Mouse (Mus musculus) brown adipose tissue, adult 24 weeks (tissue): ENCODE data around the gene Rd3. TPM values are rescaled to one million over a fixed set of nuclear protein-coding genes. Genes with fewer than 3 reads are reported as not detected.

ENCODE experiments used
- H3K27ac ChIP-seq: fragments of 200-500 bp; replicated peaks from 2 replicates; pipeline ENCODE4 v1.5.1; 2012; ENCODE audit warnings: low read depth, mild to moderate bottlenecking, low read length
- H3K4me1 ChIP-seq: fragments of 200-500 bp; 2 replicates; pipeline ENCODE4 v1.6.1; 2012; ENCODE audit warnings: low read length, mixed read lengths; ENCODE audit not compliant: control insufficient read depth, insufficient read depth, insufficient read length
- H3K4me3 ChIP-seq: fragments of 200-500 bp; 2 replicates; pipeline ENCODE4 v1.5.1; 2012; ENCODE audit warnings: low read depth, mild to moderate bottlenecking, low read length, moderate library complexity; ENCODE audit not compliant: insufficient read depth
- polyA plus RNA-seq: library from polyadenylated mRNA; stranded (reverse); fragments of >200 nt; gene quantifications from 2 replicates; pipeline ENCODE4 v1.2.4, GENCODE M21; 2012; ENCODE audit not compliant: missing spikeins, insufficient read depth, insufficient read length

The Rd3 gene
- polyA plus RNA-seq, 1 experiment, result not detected

DNA sequence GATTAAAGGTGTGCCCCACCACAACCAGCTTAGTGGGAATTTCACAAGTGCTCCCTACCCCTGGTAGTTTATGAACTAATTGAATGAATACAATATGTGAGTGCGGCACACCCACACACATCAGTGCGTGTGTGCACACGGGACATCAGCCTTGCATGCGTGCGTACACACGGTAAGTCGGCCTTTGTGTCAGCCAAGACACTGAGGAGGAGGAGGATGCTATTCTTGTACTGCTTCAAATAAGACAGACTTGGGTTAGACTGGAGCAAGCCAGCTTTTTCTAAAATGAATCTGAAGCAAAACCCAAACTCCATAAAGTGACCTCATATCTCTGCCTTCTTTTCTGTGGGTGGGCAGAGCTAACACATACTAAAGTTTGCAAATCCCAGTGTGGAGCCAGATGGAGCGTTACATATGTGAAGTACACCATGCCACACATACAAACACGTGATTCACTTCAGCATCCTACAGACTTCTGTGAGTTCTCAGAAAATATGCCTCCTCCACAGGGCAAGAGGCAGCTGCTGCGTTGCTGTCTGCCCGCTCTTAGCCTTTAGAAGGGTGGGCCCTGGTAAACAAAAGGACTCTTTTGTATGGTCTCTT, 24.3 kb upstream of the Rd3 start:
- Histone ChIP-seq H3K4me3 (no peak overlapping the region), H3K4me1 (peaks cover 19% of the 10 kb centered on the region), H3K27ac (no peak overlapping the region)

DNA sequence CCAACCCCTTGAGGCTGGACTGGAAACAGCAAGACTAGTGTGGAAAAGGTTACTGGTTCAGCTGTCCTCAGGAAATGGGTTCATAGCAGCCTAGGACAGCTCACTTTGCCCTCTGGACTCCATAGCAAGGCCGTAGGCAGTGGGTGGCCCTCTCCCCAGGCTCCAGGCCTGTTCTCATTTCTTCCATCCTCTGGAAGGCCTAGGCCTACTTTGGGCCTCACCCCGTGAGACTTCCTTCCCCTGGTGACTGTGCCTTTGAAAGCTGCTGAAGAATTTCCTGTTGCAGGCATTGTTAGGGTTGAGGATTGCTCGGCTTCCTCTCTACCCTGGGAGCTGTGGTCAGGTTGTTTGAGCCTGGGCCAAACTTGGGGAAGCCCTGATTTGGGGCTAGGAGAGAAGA, 22.1 kb upstream of the Rd3 start:
- Histone ChIP-seq H3K4me3 (no peak overlapping the region), H3K27ac (peak overlapping the region; percentile 99)

DNA sequence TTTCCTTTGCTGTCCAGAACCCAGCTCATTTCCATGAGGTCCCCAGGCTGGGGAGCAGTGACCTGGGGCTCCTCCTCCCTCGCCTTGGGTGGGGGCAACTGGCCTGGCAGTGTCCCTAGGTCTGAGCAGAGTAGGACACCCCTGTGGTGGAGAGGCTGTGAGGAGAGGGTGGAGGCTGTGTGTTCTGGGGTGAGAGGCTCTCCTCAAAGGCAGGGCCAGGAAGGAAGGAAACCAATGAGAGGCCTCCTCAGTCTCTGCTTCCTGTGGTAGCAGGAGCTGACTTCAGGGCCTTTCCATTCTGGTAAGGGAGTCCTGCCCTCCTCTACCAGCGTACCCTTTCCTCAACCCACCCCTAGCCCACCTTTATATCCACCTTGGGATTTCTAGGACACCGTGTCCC, 20.9 kb upstream of the Rd3 start:
- peak overlapping the region; percentile 93 for H3K27ac ChIP-seq
- peaks cover 18% of the 10 kb centered on the region for H3K4me1 ChIP-seq
- H3K4me3 ChIP-seq, result peak overlapping the region; percentile 42

More for the DNA sequence above, 22.1 kb upstream of the Rd3 start:
- H3K4me1 ChIP-seq, result peaks cover 19% of the 10 kb centered on the region

DNA sequence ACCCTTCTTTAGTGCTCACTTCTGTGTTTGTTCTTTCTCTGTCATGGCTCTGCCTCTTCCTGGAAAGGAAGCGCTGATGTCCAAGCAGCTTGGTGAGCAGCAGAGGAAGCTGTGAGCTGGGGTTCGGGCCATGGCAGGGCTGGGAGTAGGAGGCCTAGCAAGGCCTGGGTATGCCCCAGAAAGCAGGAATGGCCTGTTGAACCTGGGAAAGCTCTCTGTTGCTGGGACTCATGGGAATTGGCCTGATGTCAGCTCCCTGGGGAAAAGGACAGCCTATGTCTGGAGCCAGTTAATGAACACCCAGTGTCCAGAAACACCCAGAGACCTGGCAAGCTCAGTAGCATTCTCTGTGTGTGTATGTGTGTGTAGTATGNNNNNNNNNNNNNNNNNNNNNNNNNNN, 20.3 kb upstream of the Rd3 start:
- peaks cover 18% of the 10 kb centered on the region for H3K4me1 ChIP-seq
- peak overlapping the region; percentile 93 for H3K27ac ChIP-seq
- H3K4me3 ChIP-seq, result peak overlapping the region; percentile 42

DNA sequence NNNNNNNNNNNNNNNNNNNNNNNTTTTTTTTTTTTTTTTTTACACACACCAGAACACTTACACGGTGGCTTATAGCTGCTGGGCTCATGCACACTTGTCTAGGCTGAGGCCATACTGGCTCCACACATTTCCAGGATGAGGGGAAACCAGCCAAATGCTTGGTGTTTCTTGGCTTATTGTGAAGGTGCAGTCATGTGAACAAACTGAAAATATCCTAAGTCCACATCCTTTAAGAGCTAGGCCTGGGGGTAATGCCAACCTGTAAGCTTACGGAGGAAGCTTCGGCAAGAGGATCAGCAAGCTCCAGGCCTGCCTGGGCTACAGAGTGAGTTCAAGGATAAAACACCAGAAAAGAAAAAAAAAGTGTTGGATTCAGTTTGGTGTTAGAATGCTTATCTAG, 19.8 kb upstream of the Rd3 start:
- H3K27ac ChIP-seq, result peak overlapping the region; percentile 93
- H3K4me1 ChIP-seq, result peaks cover 18% of the 10 kb centered on the region
- H3K4me3 ChIP-seq, result no peak overlapping the region

DNA sequence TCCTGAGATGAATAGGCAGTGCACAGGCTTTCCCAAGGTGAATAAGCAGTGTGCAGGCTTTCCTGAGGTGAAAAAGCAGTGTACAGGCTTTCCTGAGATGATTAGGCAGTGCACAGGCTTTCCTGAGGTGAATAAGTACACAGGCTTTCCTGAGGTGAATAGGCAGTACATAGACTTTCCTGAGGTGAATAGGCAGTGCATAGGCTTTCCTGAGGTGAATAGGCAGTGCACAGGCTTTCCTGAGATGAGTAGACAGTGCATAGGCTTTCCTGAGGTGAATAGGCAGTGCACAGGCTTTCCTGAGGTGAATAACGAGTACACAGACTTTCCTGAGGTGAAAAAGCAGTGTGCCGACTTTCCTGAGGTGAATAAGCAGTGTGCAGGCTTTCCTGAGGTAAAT, 16.2 kb upstream of the Rd3 start:
- H3K4me3 ChIP-seq, result no peak overlapping the region
- H3K27ac ChIP-seq, result no peak overlapping the region
- peaks cover 5% of the 10 kb centered on the region; the same call in 1 of the 2 replicates for H3K4me1 ChIP-seq

DNA sequence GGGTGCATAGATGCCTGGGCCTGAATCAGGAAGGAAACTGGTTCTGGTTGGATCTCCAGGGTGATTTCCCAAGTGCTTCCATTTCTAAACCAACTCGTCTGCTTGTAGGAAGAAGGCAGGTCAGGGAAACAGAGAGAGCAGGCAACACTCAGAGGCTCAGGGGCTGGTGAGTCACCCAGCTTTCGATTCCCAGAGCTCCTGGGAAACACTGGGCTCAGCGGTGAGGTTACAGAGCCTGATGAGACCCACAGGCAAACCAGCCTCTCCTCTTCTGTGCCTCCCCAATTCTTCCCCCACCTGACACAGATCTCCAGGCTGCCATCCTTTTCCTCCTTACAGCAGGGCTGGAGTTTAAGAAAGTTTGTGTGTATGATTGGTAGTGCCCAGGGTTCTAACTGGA, 13.8 kb upstream of the Rd3 start:
- Histone ChIP-seq H3K4me1 (no peaks in the 10 kb centered on the region), H3K4me3 (no peak overlapping the region), H3K27ac (no peak overlapping the region; the same call in 1 of the 2 replicates)

DNA sequence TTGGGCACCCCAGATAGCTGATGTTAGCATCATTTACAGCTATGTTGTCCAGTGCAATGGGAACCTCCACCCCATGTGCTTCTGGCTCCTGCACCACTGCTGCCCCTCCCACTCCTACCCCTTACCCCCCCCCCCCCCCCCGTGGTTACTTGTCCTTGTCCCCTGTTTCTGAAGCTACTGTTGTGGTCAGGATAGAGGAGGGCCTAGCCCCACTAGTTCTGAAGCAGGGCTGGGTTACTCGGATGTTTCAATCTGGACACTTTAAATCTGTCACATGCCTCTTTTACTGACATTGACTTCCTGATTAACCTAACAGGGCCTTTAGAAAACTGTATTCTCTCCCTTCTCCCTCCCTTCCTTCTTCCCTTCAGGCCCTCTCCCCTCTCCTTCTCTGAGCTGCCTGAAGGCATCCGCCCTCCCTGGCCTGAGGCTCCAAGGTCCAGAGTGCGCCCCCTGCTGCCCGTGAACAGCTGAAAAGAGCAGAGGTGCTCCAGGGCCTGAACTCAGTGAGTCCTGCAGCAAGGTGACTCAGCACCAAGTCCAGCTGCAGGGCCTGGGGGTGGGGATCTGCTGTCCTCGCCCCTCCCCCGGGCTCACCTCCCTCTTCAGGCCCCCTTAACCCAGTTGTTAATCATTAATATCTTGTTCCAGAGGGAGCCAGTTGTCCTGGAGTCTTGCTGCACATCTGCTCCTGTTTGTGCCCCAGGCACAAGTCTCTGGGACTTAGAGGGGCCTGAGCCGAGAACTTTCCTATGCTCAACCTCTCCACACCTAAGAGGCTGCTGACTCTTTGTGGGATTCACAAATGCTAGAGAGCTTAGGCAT, 13.0 kb upstream of the Rd3 start:
- Histone ChIP-seq H3K27ac (no peak overlapping the region), H3K4me3 (no peak overlapping the region), H3K4me1 (no peaks in the 10 kb centered on the region)

DNA sequence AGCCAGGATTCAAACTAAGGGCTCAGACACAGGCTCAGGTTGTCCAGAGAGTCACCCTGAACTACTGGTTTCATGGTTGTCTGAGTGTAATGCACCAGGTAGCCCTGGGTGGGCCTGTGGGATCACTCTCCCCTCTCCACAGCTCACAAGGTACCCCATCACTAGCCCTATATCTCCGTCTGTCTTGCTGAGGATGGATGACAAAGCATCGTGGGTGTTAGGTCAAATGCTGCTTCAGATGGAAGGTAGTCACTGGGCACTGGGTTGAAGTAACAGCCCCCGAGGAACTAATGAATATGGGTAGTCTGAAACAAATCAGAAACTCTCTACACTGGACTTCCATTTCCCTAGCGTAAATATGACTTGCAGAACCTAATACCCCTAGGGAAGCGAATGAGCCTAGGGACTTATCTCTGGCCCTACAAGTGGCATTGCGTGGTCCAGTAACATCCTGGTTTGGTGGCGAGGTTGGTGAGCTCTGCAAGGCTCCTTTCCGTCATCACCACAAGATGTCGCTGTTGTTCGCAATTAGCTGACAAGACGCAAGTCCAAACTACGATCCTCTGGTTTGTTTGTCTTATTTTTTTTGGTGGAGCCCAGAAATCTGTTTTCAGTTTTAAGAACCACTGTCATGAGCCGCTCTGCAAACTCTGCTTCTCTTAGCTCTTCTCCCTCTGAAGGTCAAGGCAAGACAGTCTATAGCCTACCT, 12.2 kb upstream of the Rd3 start:
- Histone ChIP-seq H3K4me3 (no peak overlapping the region), H3K27ac (no peak overlapping the region), H3K4me1 (no peaks in the 10 kb centered on the region)

DNA sequence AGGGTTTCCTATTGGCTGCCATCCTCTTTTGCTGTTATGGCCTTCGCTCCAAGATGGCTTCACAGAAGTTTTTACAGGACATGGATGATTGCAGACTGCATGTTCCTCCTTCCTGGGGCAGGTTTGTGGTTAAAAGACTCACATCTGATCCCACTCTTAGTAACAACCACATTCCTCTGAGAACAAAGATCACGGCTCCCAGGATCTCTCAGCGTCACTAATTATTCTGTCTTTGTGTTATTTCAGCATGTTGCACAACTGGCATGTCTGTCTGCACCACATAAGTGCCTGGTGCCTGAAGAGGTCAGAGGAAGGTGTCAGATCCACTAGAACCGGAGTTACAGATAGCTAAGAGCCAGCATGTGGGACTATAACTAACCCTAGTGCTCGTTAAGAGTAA, 7.2 kb upstream of the Rd3 start:
- H3K27ac ChIP-seq, result no peak overlapping the region
- no peaks in the 10 kb centered on the region for H3K4me1 ChIP-seq

DNA sequence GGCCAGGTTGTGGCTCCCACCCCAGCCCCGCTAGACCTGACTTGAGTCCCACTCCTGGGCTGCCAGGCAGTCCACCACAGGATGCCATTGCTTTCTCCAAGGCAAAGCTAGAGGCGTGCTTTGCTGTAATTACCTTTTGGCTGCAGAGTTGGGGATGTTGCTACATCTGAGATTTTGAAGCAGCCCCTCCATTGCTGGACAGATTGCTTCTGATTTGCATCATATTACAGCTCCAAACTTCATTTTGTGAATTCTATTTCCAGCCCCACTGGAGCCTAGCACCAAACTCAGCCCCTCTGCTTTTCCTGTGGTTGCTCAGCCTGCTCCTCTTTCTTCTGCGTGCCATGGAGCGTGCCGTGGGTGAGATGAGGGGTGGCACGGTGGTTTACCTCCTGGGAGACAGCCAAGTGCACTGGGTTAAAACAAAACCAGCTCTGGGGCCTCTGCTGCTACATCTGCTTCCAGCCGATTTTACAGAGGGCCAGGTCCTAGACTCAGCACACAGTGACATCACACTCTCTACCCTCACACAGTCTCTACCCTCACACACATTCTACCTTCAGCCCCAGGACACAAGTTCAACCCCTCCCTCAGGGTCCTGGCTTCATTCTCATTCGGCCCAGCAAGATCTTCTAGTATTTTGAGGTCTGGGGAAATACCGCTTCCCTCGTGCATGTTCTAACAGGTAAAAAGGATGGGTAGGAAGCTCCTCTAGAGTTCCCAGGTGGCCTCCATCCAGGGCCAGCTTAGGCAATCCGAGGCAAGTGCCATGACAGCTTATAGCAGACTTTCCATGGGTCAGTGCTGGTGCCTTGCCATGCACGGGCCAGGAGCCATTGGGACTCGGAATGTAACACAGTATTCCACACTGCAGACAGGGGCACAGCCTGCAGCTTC, 2.4 kb upstream of the Rd3 start:
- no peaks in the 10 kb centered on the region for H3K4me1 ChIP-seq
- no peak overlapping the region for H3K27ac ChIP-seq
- H3K4me3 ChIP-seq, result no peak overlapping the region

More for the DNA sequence above, 7.2 kb upstream of the Rd3 start:
- no peak overlapping the region for H3K4me3 ChIP-seq

DNA sequence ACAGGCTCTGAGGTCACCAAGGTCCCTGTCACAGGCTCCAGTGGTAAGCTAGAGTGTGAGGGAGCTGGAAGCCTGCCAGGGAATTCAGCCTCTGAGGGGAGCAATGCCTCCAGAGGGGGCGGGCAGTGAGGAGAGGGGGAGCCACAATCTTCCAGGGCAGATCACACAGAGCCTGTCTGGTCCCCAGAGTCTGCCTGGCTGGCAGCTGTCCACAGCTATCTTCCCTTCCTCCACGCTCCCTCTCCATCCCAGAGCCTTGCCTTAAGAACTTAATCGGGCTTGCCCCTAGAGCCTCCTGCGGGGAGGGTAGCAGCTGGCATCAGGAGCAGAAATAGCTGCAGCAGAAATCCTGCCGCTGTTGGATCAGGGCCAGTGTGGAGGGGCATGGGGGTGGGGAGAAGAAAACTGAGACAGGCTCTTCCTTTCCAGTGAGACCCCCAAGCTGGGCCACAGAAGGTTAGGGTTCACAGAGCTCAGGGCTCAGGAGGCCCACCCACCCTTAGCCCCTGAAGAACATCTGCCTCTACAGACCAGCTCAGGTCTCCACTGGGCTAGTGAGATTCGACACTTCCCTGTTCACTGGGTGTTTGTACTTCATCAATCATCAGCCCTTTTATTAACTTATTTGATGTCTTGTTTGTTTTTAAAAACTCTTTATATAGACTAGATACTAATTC, 4.4 kb downstream of the Rd3 start:
- H3K27ac ChIP-seq, result no peak overlapping the region
- H3K4me1 ChIP-seq, result no peaks in the 10 kb centered on the region
- no peak overlapping the region for H3K4me3 ChIP-seq

DNA sequence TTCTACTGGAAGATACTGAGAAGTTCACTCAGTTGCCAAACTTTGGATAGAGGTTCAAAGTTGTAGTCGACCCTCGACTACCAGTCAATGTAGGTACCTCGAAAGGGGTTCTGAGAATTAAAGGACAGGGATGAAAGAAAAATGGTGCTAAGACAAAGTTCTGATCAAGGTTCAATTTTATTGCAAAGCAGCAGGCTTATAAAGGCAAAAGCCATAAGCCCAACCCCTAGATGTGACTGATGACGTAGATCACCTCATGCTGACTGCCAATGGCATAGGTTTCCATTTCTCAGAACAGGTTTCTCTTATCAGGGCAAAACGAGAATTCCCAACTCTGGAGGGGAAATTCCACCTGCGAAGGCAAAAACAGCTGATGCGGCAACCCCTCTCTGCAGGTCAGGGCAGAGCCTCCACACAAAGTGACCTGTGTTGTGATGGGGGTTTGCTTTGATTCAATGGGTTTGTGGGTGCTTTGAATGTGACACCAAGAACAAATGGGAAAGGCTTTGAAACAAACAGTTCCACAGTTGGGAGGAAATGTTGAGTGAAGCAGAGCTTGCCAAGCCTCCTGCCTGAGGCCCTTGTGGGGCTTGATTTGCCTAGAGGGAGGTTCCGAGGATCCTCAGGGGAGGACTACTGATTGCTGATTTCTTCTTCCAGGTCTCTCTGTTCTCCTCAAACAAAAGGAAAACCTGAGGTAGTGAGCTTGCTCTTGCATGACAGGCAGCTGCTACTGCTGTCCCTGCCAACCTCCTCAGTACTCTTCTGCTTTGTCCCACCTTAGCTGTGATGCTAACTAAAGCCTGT, 9.7 kb downstream of the Rd3 start:
- H3K4me3 ChIP-seq, result no peak overlapping the region
- H3K4me1 ChIP-seq, result no peaks in the 10 kb centered on the region
- H3K27ac ChIP-seq, result no peak overlapping the region

DNA sequence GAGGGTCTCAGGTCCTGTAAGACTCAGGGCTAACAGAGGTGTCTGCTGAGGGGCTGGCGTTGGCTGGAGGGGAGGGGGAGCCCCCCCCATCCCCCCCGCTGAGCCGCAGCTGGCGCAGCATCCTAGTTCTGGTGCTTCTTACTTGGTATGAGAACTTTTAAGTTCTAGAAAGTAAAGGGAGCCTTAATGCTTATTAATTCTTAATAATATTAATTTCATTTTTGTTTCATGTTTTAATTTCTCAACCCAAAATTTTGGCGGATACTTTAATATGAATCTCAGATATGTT, 10.3 kb downstream of the Rd3 start:
- Histone ChIP-seq H3K27ac (no peak overlapping the region), H3K4me1 (peaks cover 1% of the 10 kb centered on the region; the same call in 1 of the 2 replicates)

More for the DNA sequence above, 10.3 kb downstream of the Rd3 start:
- H3K4me3 ChIP-seq, result no peak overlapping the region
